Mouse (Mus musculus): ENCODE data around the gene Cd47. TPM values are rescaled to one million over a fixed set of nuclear protein-coding genes. Genes with fewer than 3 reads are reported as not detected.

The Cd47 gene
- total and polyA plus RNA-seq, 3 experiments = 102 to 277 (median 142) TPM

- no peaks in the 10 kb centered on the region for H3K9me3 ChIP-seq (replicated peaks; ENCODE audit: low read length)
- TF ChIP-seq ZMIZ1 (IDR thresholded peaks at IDR 0.05; ENCODE audit: low read depth, low read length) = no peak
- H3K4me3 ChIP-seq (replicated peaks in 1 of 3; ENCODE audit: low read depth in 2 of 3, low read length in 2 of 3, poor library complexity in 1 of 3) = no peak overlapping the region
- peaks cover 8 to 53% of the 10 kb centered on the region in 2 experiments for H3K4me1 ChIP-seq (ENCODE audit: control insufficient read depth in 1 of 2, insufficient read depth in 2 of 2)
- H3K9ac ChIP-seq (ENCODE audit: insufficient read depth, low read depth) = no peak overlapping the region
- dilution Hi-C loops (cut with MboI; ENCODE audit: extremely low pct_ligation_motif_present, extremely low pct_unique_long_range_greater_than_20kb, low sequenced_read_pairs) = no loop called here
- H3K4me2 ChIP-seq (ENCODE audit: insufficient read depth, low read depth, poor library complexity, severe bottlenecking) = no peak overlapping the region
- H3K79me2 ChIP-seq (replicated peaks; ENCODE audit: control insufficient read depth, extremely low read depth, insufficient read depth, poor library complexity, severe bottlenecking) = peaks cover 56% of the 10 kb centered on the region
- H3K27ac ChIP-seq (ENCODE audit: insufficient read depth, low read depth) = no peak overlapping the region
- H3K36me3 ChIP-seq (replicated peaks in 1 of 2; ENCODE audit: control insufficient read depth in 1 of 2, insufficient read depth in 1 of 2, low read length in 1 of 2) = peaks cover 20 to 66% of the 10 kb centered on the region in 2 experiments
- no peaks in the 10 kb centered on the region for H3K27me3 ChIP-seq (replicated peaks)
- in situ Hi-C loops (cut with MboI; ENCODE audit: low pct_ligation_motif_present, low pct_unique_long_range_greater_than_20kb, low sequenced_read_pairs) = no loop called here
- no peak for DNase-seq (ENCODE audit: extremely low read depth)
These were observed 76.1 kb downstream of the Cd47 start for GRCm38 (mm10) chr16:49876291-49877030.

DNA sequence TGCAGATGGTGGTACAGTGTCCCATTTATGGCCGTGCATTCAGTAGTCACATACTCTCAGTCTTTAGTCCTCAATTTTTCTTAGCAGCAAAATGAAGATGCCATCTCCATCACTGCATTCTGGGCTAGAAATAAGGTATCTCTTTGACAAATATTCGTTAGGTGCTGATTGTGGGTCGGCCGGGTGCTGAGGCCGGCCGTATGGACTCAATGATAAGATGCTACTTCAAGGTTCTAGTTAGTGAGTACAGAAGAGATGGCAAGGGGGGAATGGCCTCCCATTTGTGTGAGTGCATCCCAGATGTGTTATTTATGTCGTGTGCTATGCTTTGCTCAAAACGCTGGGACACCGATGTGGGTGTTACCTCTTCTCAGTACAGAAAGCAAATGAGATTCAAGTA, 76.9 kb downstream of the Cd47 start:
- TF ChIP-seq MAZ (IDR thresholded peaks at IDR 0.05; ENCODE audit: low read depth, low read length) (no peak), IRF4 (IDR thresholded peaks at IDR 0.05; ENCODE audit: low read depth, low read length) (no peak), CTCF (conservative IDR thresholded peaks at IDR 0.05 in 1 of 2, IDR thresholded peaks at IDR 0.05 in 1 of 2; ENCODE audit: low read depth in 2 of 2, low read length in 2 of 2) (no peak), SIN3A (IDR thresholded peaks at IDR 0.05; ENCODE audit: low read length) (no peak), GABPA (IDR thresholded peaks at IDR 0.05; ENCODE audit: insufficient replicate concordance, low read depth, low read length) (no peak), CHD2 (IDR thresholded peaks at IDR 0.05; ENCODE audit: low read length) (no peak), USF1 (IDR thresholded peaks at IDR 0.05; ENCODE audit: low read depth, low read length) (no peak), MEF2A (IDR thresholded peaks at IDR 0.05; ENCODE audit: borderline replicate concordance, low read depth, low read length) (no peak), CHD1 (IDR thresholded peaks at IDR 0.05; ENCODE audit: low read depth, low read length) (no peak), ZMIZ1 (IDR thresholded peaks at IDR 0.05; ENCODE audit: low read depth, low read length) (no peak), E2F4 (IDR thresholded peaks at IDR 0.05; ENCODE audit: insufficient replicate concordance, low read depth, low read length) (no peak), JUN (IDR thresholded peaks at IDR 0.05; ENCODE audit: insufficient read depth, low read depth, low read length) (no peak), EP300 (IDR thresholded peaks at IDR 0.05; ENCODE audit: low read length) (no peak), MXI1 (IDR thresholded peaks at IDR 0.05; ENCODE audit: low read depth, low read length) (no peak), JUND (conservative IDR thresholded peaks at IDR 0.05; ENCODE audit: low read depth, low read length) (no peak), UBTF (IDR thresholded peaks at IDR 0.05; ENCODE audit: low read depth, low read length) (no peak), TBP (conservative IDR thresholded peaks at IDR 0.05; ENCODE audit: low read depth, low read length) (no peak)
- no peaks in the 10 kb centered on the region for H3K27me3 ChIP-seq (replicated peaks)
- no peaks in the 10 kb centered on the region for H3K9me3 ChIP-seq (replicated peaks; ENCODE audit: low read length)
- no peak overlapping the region for H3K4me3 ChIP-seq (replicated peaks in 1 of 3; ENCODE audit: low read depth in 2 of 3, low read length in 2 of 3, poor library complexity in 1 of 3)
- peaks cover 56% of the 10 kb centered on the region for H3K79me2 ChIP-seq (replicated peaks; ENCODE audit: control insufficient read depth, extremely low read depth, insufficient read depth, poor library complexity, severe bottlenecking)
- dilution Hi-C loops (cut with MboI; ENCODE audit: extremely low pct_ligation_motif_present, extremely low pct_unique_long_range_greater_than_20kb, low sequenced_read_pairs) = no loop called here
- in situ Hi-C loops (cut with MboI; ENCODE audit: low pct_ligation_motif_present, low pct_unique_long_range_greater_than_20kb, low sequenced_read_pairs) = no loop called here
- no peak overlapping the region for H3K9ac ChIP-seq (ENCODE audit: insufficient read depth, low read depth)
- no peak overlapping the region for H3K4me2 ChIP-seq (ENCODE audit: insufficient read depth, low read depth, poor library complexity, severe bottlenecking)
- no peak for DNase-seq (ENCODE audit: extremely low read depth)
- no peak overlapping the region for H3K27ac ChIP-seq (ENCODE audit: insufficient read depth, low read depth)
- H3K36me3 ChIP-seq (replicated peaks in 1 of 2; ENCODE audit: control insufficient read depth in 1 of 2, insufficient read depth in 1 of 2, low read length in 1 of 2) = peaks cover 23 to 69% of the 10 kb centered on the region in 2 experiments
- peaks cover 9 to 52% of the 10 kb centered on the region in 2 experiments for H3K4me1 ChIP-seq (ENCODE audit: control insufficient read depth in 1 of 2, insufficient read depth in 2 of 2)
